In the genomic region with DNA sequence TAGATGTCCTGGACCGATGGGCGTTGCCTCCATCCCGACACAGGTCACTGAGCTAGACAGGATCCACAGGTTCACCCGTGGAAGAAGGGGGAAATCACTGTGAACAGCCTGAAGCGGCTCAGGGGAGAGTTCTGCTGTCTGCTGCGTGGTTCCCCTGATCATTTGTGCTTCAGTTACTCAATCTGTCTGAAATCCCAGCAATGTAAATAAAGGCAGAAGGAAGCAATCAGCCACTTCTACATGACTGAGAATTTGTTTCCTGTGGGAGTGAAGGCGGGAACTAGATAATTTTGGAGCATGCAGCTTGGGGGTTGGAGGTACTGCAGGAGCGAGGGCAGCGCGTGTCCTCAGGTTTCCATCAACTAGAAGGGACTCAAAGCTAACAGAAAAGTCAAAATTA, we compare ENCODE assay signal across 21 mouse cellular contexts.
A peak's percentile ranks its signal among the peaks of the same experiment; 100 is the strongest.
DNase-seq lines count a peak whose midpoint lies in the region; ATAC-seq and TF ChIP-seq lines count a peak whose summit lies in the region.
"Had no signal": no experiment of that assay in that cellular context is flagged by ENCODE, and none has a peak within 500 bp of the region (broad histone marks: within the 10 kb centered on the region; RNA-seq: fewer than 3 reads in every experiment).

No protein-coding gene starts in this region.

- no peaks in the 10 kb centered on the region for H3K4me1 ChIP-seq in kidney, postnatal 0 days (replicated peaks; ENCODE audit: insufficient read depth, low read length)
- peaks cover 12% of the 10 kb centered on the region for H3K4me1 ChIP-seq in lung, embryonic 15.5 days
- no peaks in the 10 kb centered on the region; the same call in 1 of the 2 replicates for H3K4me1 ChIP-seq in embryonic facial prominence, embryonic 11.5 days (ENCODE audit: control insufficient read depth, insufficient read depth, low read length)
- H3K4me1 ChIP-seq: forebrain, embryonic 10.5 days; heart, embryonic 15.5 days had no signal

- ATAC-seq in kidney, postnatal 0 days (replicated peaks; ENCODE audit: low FRiP score, low read depth), result no peak
- peak; percentile 36; the same call in 1 of the 2 replicates for ATAC-seq in lung, embryonic 15.5 days (ENCODE audit: borderline replicate concordance, extremely low read depth, low FRiP score, low TSS enrichment)
- no peak; the same call in 1 of the 2 replicates for ATAC-seq in embryonic facial prominence, embryonic 11.5 days (replicated peaks; ENCODE audit: insufficient number of reproducible peaks, low FRiP score, low TSS enrichment, low read depth)
- ATAC-seq: liver, postnatal 0 days had no signal

- H3K4me2 ChIP-seq in kidney, postnatal 0 days (ENCODE audit: low read length), result no peak overlapping the region
- peak overlapping the region; percentile 22 for H3K4me2 ChIP-seq in lung, embryonic 15.5 days
- H3K4me2 ChIP-seq in embryonic facial prominence, embryonic 11.5 days (ENCODE audit: low read depth, low read length), result no peak overlapping the region; the same call in 1 of the 2 replicates
- H3K4me2 ChIP-seq: heart, embryonic 15.5 days; hindbrain, embryonic 15.5 days had no signal

- H3K9ac ChIP-seq in kidney, postnatal 0 days (ENCODE audit: low read depth, low read length), result no peak overlapping the region
- H3K9ac ChIP-seq in lung, embryonic 15.5 days, result no peak overlapping the region
- no peak overlapping the region for H3K9ac ChIP-seq in embryonic facial prominence, embryonic 11.5 days (replicated peaks; ENCODE audit: low read length)
- H3K9ac ChIP-seq: heart, embryonic 15.5 days; hindbrain, embryonic 15.5 days; liver, postnatal 0 days had no signal

- no peaks in the 10 kb centered on the region for H3K36me3 ChIP-seq in kidney, postnatal 0 days (ENCODE audit: insufficient read depth, low read length)
- no peaks in the 10 kb centered on the region for H3K36me3 ChIP-seq in lung, embryonic 15.5 days
- no peaks in the 10 kb centered on the region for H3K36me3 ChIP-seq in embryonic facial prominence, embryonic 11.5 days (replicated peaks; ENCODE audit: control insufficient read depth, insufficient read depth, low read depth, low read length)
- H3K36me3 ChIP-seq: forebrain, embryonic 10.5 days; heart, embryonic 15.5 days; hindbrain, embryonic 15.5 days; limb, embryonic 10.5 days had no signal

- no peak overlapping the region for H3K4me3 ChIP-seq in kidney, postnatal 0 days (replicated peaks; ENCODE audit: low read depth, low read length)
- no peak overlapping the region for H3K4me3 ChIP-seq in lung, embryonic 15.5 days
- H3K4me3 ChIP-seq in embryonic facial prominence, embryonic 11.5 days (ENCODE audit: low read depth, low read length), result no peak overlapping the region
- H3K4me3 ChIP-seq: forebrain, embryonic 10.5 days; heart, embryonic 15.5 days; hindbrain, embryonic 15.5 days; left cerebral cortex, adult 2 months; limb, embryonic 10.5 days had no signal

- TF ChIP-seq CTCF in kidney, postnatal 0 days (IDR thresholded peaks at IDR 0.05; ENCODE audit: low read depth), result no peak

- no peaks in the 10 kb centered on the region for H3K27me3 ChIP-seq in kidney, postnatal 0 days (ENCODE audit: insufficient read depth, low read length)
- H3K27me3 ChIP-seq in lung, embryonic 15.5 days, result no peaks in the 10 kb centered on the region
- no peaks in the 10 kb centered on the region for H3K27me3 ChIP-seq in embryonic facial prominence, embryonic 11.5 days (ENCODE audit: control insufficient read depth, insufficient read depth, low read length)
- H3K27me3 ChIP-seq: hindbrain, embryonic 15.5 days had no signal

- H3K9me3 ChIP-seq in kidney, postnatal 0 days (replicated peaks; ENCODE audit: low read length), result no peaks in the 10 kb centered on the region
- H3K9me3 ChIP-seq in lung, embryonic 15.5 days, result no peaks in the 10 kb centered on the region
- no peaks in the 10 kb centered on the region for H3K9me3 ChIP-seq in embryonic facial prominence, embryonic 11.5 days (replicated peaks; ENCODE audit: control insufficient read depth, low read length)
- H3K9me3 ChIP-seq: forebrain, embryonic 10.5 days; heart, embryonic 15.5 days; hindbrain, embryonic 15.5 days; limb, embryonic 10.5 days had no signal

- WGBS in kidney, postnatal 0 days, result 19% methylated on average over 10 of the region's 10 CpGs
- WGBS in lung, embryonic 15.5 days, result 32% methylated on average over 10 of the region's 10 CpGs
- WGBS in embryonic facial prominence, embryonic 11.5 days, result 44% methylated on average over 10 of the region's 10 CpGs

- DNase-seq in kidney, postnatal 0 days (ENCODE audit: low spot score), result peak; percentile 66
- no peak for DNase-seq in kidney, adult 11 months
- no peak for DNase-seq in lung, adult 18-20 months
- peak; percentile 65 for DNase-seq in embryonic facial prominence, embryonic 11.5 days (ENCODE audit: low spot score)
- DNase-seq in layer of hippocampus, postnatal 14 days (ENCODE audit: low spot score in 2 of 2), result peak; percentile 8 to 35
- DNase-seq in spleen, postnatal 14 days (ENCODE audit: low spot score in 2 of 2), result no peak
- DNase-seq: cerebellum, adult 2 months; cerebellum, postnatal 36 days; gastrocnemius, postnatal 14 days; heart, postnatal 4 days; kidney, adult 18-20 months; kidney, postnatal 14 days; liver, postnatal 0 days; right cerebral cortex, postnatal 4 days; thymus, postnatal 14 days had no signal

- no peak overlapping the region for H3K27ac ChIP-seq in kidney, postnatal 0 days
- peak overlapping the region; percentile 11; the same call in 1 of the 2 replicates for H3K27ac ChIP-seq in lung, embryonic 15.5 days
- no peak overlapping the region for H3K27ac ChIP-seq in embryonic facial prominence, embryonic 11.5 days (replicated peaks; ENCODE audit: low read depth, low read length)
- H3K27ac ChIP-seq: forebrain, embryonic 10.5 days; heart, embryonic 15.5 days; hindbrain, embryonic 15.5 days; left cerebral cortex, adult 2 months; limb, embryonic 10.5 days had no signal

Comparison
In these comparisons a context has a peak if more than half of its experiments do, and no peak if none do; other contexts are left out.
1. DNase-seq: peak in kidney, postnatal 0 days (single experiment), embryonic facial prominence, embryonic 11.5 days (single experiment) and layer of hippocampus, postnatal 14 days (2 of 2); none in kidney, adult 11 months (single experiment), lung, adult 18-20 months (0 of 2) and spleen, postnatal 14 days (0 of 2).